Mouse (Mus musculus) stomach, embryonic 16.5 days (tissue): Measurements from ENCODE around the gene Ankle1. TPM values are rescaled to one million over a fixed set of nuclear protein-coding genes. Genes with fewer than 3 reads are reported as not detected.

ENCODE experiments used
- ATAC-seq: fragments of 200-750 bp; cut with Nextera tagmentation; 2 replicates; pipeline ENCODE4 v1.8.0; 2017; ENCODE audit warnings: moderate number of reproducible peaks, moderate TSS enrichment; ENCODE audit not compliant: insufficient read depth, low FRiP score
- H3K27ac ChIP-seq: fragments of 300-500 bp; sonication (generic); 2 replicates; pipeline ENCODE4 v1.5.1; 2014; ENCODE audit warnings: low read length
- H3K27me3 ChIP-seq: fragments of 300-500 bp; sonication (generic); 2 replicates; pipeline ENCODE4 v1.6.1; 2014; ENCODE audit warnings: low read length, control low read depth, mixed read lengths; ENCODE audit not compliant: control insufficient read depth, insufficient read depth
- H3K36me3 ChIP-seq: fragments of 300-500 bp; sonication (generic); 2 replicates; pipeline ENCODE4 v1.6.1; 2014; ENCODE audit warnings: low read length; ENCODE audit not compliant: control insufficient read depth, insufficient read depth
- H3K4me1 ChIP-seq: fragments of 300-500 bp; sonication (generic); 2 replicates; pipeline ENCODE4 v1.6.1; 2014; ENCODE audit warnings: low read length, control low read depth, mixed read lengths; ENCODE audit not compliant: control insufficient read depth, insufficient read depth
- H3K4me2 ChIP-seq: fragments of 300-500 bp; sonication (generic); 2 replicates; pipeline ENCODE4 v1.6.1; 2014; ENCODE audit warnings: low read depth, low read length, mixed read lengths
- H3K4me3 ChIP-seq: fragments of 300-500 bp; sonication (generic); replicated peaks from 2 replicates; pipeline ENCODE4 v1.5.1; 2014; ENCODE audit warnings: mild to moderate bottlenecking, low read length
- H3K9ac ChIP-seq: fragments of 300-500 bp; sonication (generic); 2 replicates; pipeline ENCODE4 v1.6.1; 2014; ENCODE audit warnings: low read length
- H3K9me3 ChIP-seq: fragments of 300-500 bp; sonication (generic); replicated peaks from 2 replicates; pipeline ENCODE4 v1.6.1; 2016; ENCODE audit warnings: low read length, control low read depth; ENCODE audit not compliant: control insufficient read depth
- WGBS: fragments of 180-500 bp; shearing (Covaris S2); extraction: QIAGEN DNeasy Blood & Tissue Kit; methylation state at CpG from one replicate; pipeline ENCODE4 v1.1.7; 2014; 5-methylcytosine and 5-hydroxymethylcytosine counted together
- polyA plus RNA-seq: library from polyadenylated mRNA; unstranded; fragments of >200 nt; fragmentation: Nextera tagmentation; extraction: Ambion mirVana; gene quantifications from 2 replicates; pipeline ENCODE4 v1.2.1, GENCODE M21; 2015

Ankle1 gene
- polyA plus RNA-seq, 1 experiment from 2014 or later, result 38.7 TPM

- Histone ChIP-seq H3K4me2 (peak within 1 kb of the TSS; percentile 98), H3K27ac (peak within 1 kb of the TSS; percentile 98), H3K9ac (peak within 1 kb of the TSS; percentile 97), H3K4me3 (peak within 1 kb of the TSS; percentile 97), H3K9me3 (no peaks in the 10 kb centered on the region), H3K27me3 (no peaks in the 10 kb centered on the region), H3K36me3 (no peaks in the 10 kb centered on the region; the same call in 1 of the 2 replicates), H3K4me1 (peaks cover 39% of the 10 kb centered on the region)
- peak; percentile 26; the same call in 1 of the 2 replicates for ATAC-seq
- under 1% methylated on average over 77 of the region's 89 CpGs for WGBS
Measured at GRCm38 (mm10) chr8:71381421-71381970, 24.3 kb upstream of the Ankle1 start, which contains the start of gene Nr2f6. TSS of gene Nr2f6 (minus strand) at chr8:71381960.

GRCm38 (mm10) chr8:71381971-71382961 is 23.5 kb upstream of the Ankle1 start:
- H3K27ac ChIP-seq, result peak overlapping the region; percentile 98
- peak overlapping the region; percentile 98 for H3K4me2 ChIP-seq
- ATAC-seq, result peak; percentile 91
- peaks cover 32% of the 10 kb centered on the region for H3K4me1 ChIP-seq
- H3K9ac ChIP-seq, result peak overlapping the region; percentile 97
- no peaks in the 10 kb centered on the region for H3K27me3 ChIP-seq
- WGBS, result 1% methylated on average over 67 of the region's 80 CpGs
- H3K9me3 ChIP-seq, result no peaks in the 10 kb centered on the region
- H3K36me3 ChIP-seq, result no peaks in the 10 kb centered on the region; the same call in 1 of the 2 replicates
- peak overlapping the region; percentile 97 for H3K4me3 ChIP-seq

GRCm38 (mm10) chr8:71383396-71383795 is 22.4 kb upstream of the Ankle1 start:
- H3K4me2 ChIP-seq, result 0 out of 2 replicates have a peak overlapping the region, but pooled peaks have one; percentile 98
- H3K4me1 ChIP-seq, result peaks cover 31% of the 10 kb centered on the region
- H3K9me3 ChIP-seq, result no peaks in the 10 kb centered on the region
- no peaks in the 10 kb centered on the region for H3K27me3 ChIP-seq
- H3K36me3 ChIP-seq, result no peaks in the 10 kb centered on the region; the same call in 1 of the 2 replicates
- no peak overlapping the region for H3K4me3 ChIP-seq
- ATAC-seq, result no peak
- H3K27ac ChIP-seq, result peak overlapping the region; percentile 98
- WGBS, result 19% methylated on average over 12 of the region's 12 CpGs
- H3K9ac ChIP-seq, result peak overlapping the region; percentile 81

GRCm38 (mm10) chr8:71383860-71384259 is 21.9 kb upstream of the Ankle1 start:
- Histone ChIP-seq H3K4me1 (peaks cover 28% of the 10 kb centered on the region), H3K4me3 (no peak overlapping the region), H3K27me3 (no peaks in the 10 kb centered on the region), H3K9ac (peak overlapping the region; percentile 81), H3K36me3 (no peaks in the 10 kb centered on the region), H3K27ac (peak overlapping the region; percentile 98), H3K4me2 (0 out of 2 replicates have a peak overlapping the region, but pooled peaks have one; percentile 98), H3K9me3 (no peaks in the 10 kb centered on the region)
- 33% methylated on average over 3 of the region's 3 CpGs for WGBS
- ATAC-seq, result no peak

GRCm38 (mm10) chr8:71385212-71385835 is 20.5 kb upstream of the Ankle1 start:
- no peak overlapping the region for H3K27ac ChIP-seq
- 71% methylated on average over 12 of the region's 12 CpGs for WGBS
- no peaks in the 10 kb centered on the region for H3K36me3 ChIP-seq
- H3K27me3 ChIP-seq, result no peaks in the 10 kb centered on the region
- ATAC-seq, result no peak
- no peak overlapping the region for H3K4me2 ChIP-seq
- H3K9me3 ChIP-seq, result no peaks in the 10 kb centered on the region
- peaks cover 15% of the 10 kb centered on the region for H3K4me1 ChIP-seq
- no peak overlapping the region for H3K4me3 ChIP-seq
- H3K9ac ChIP-seq, result no peak overlapping the region

- Histone ChIP-seq H3K9ac (no peak overlapping the region), H3K27ac (no peak overlapping the region), H3K9me3 (no peaks in the 10 kb centered on the region), H3K4me3 (no peak overlapping the region), H3K36me3 (no peaks in the 10 kb centered on the region), H3K4me2 (no peak overlapping the region), H3K27me3 (no peaks in the 10 kb centered on the region), H3K4me1 (peaks cover 7% of the 10 kb centered on the region)
- WGBS, result 40% methylated on average over 1 of the region's 1 CpGs
- ATAC-seq, result no peak
Measured at GRCm38 (mm10) chr8:71388267-71388666, 17.5 kb upstream of the Ankle1 start.

- no peak overlapping the region for H3K27ac ChIP-seq
- H3K9ac ChIP-seq, result no peak overlapping the region
- no peaks in the 10 kb centered on the region for H3K4me1 ChIP-seq
- ATAC-seq, result no peak
- no peaks in the 10 kb centered on the region for H3K27me3 ChIP-seq
- no peaks in the 10 kb centered on the region for H3K36me3 ChIP-seq
- 85% methylated on average over 2 of the region's 2 CpGs for WGBS
- no peak overlapping the region for H3K4me2 ChIP-seq
- no peak overlapping the region for H3K4me3 ChIP-seq
- H3K9me3 ChIP-seq, result no peaks in the 10 kb centered on the region
Measured at GRCm38 (mm10) chr8:71391696-71392095, 14.1 kb upstream of the Ankle1 start.

- 73% methylated on average over 5 of the region's 5 CpGs for WGBS
- no peaks in the 10 kb centered on the region for H3K9me3 ChIP-seq
Measured at GRCm38 (mm10) chr8:71392391-71392790, 13.4 kb upstream of the Ankle1 start.

More at GRCm38 (mm10) chr8:71392391-71392790, 13.4 kb upstream of the Ankle1 start:
- H3K4me3 ChIP-seq, result no peak overlapping the region
- H3K4me1 ChIP-seq, result peaks cover 3% of the 10 kb centered on the region
- no peak overlapping the region for H3K9ac ChIP-seq
- H3K36me3 ChIP-seq, result no peaks in the 10 kb centered on the region
- no peaks in the 10 kb centered on the region for H3K27me3 ChIP-seq
- no peak overlapping the region for H3K27ac ChIP-seq
- no peak overlapping the region for H3K4me2 ChIP-seq
- no peak for ATAC-seq
